ENCODE assay signal across 8 mouse cellular contexts in genomic region chr1:135461097-135461730, GRCm38 (mm10). TPM values are rescaled to one million over a fixed set of nuclear protein-coding genes. Genes with fewer than 3 reads are reported as not detected.
A peak's percentile ranks its signal among the peaks of the same experiment; 100 is the strongest.
DNase-seq lines count a peak whose midpoint lies in the region; ATAC-seq and TF ChIP-seq lines count a peak whose summit lies in the region.

No protein-coding gene starts in this region.

- ATAC-seq in embryonic facial prominence, embryonic 14.5 days (ENCODE audit: low read depth), result no peak
- ATAC-seq in lung, embryonic 15.5 days (ENCODE audit: borderline replicate concordance, extremely low read depth, low FRiP score, low TSS enrichment), result no peak

- H3K9me3 ChIP-seq in embryonic facial prominence, embryonic 14.5 days (ENCODE audit: control insufficient read depth, low read length), result no peaks in the 10 kb centered on the region
- no peaks in the 10 kb centered on the region for H3K9me3 ChIP-seq in lung, embryonic 15.5 days

- no peaks in the 10 kb centered on the region for H3K27me3 ChIP-seq in embryonic facial prominence, embryonic 14.5 days (replicated peaks; ENCODE audit: control insufficient read depth, insufficient read depth, low read length)
- H3K27me3 ChIP-seq in lung, embryonic 15.5 days, result no peaks in the 10 kb centered on the region

- H3K36me3 ChIP-seq in embryonic facial prominence, embryonic 14.5 days (ENCODE audit: control insufficient read depth, insufficient read depth, low read length), result peaks cover 71% of the 10 kb centered on the region
- H3K36me3 ChIP-seq in lung, embryonic 15.5 days, result peaks cover 31% of the 10 kb centered on the region; the same call in 1 of the 2 replicates

- intact Hi-C loops in heart, postnatal 10 days (cut with DNase I), result loop anchor here (1.0 kb wide), 3 partner anchors 79 to 239 kb away; no protein-coding TSS in a partner anchor

- H3K9ac ChIP-seq in embryonic facial prominence, embryonic 14.5 days (ENCODE audit: low read depth, low read length), result no peak overlapping the region
- no peak overlapping the region for H3K9ac ChIP-seq in lung, embryonic 15.5 days

- H3K27ac ChIP-seq in bone marrow macrophage, adult 2 months (ENCODE audit: insufficient read depth, low read depth, low read length), result no peak overlapping the region
- H3K27ac ChIP-seq in embryonic facial prominence, embryonic 14.5 days (replicated peaks; ENCODE audit: low read depth, low read length), result no peak overlapping the region
- H3K27ac ChIP-seq in lung, embryonic 15.5 days, result peak overlapping the region; percentile 83

- TF ChIP-seq CTCF in bone marrow macrophage, adult 2 months (IDR thresholded peaks at IDR 0.05; ENCODE audit: low read depth, low read length), result peak; percentile 92

- peak; percentile 52 for DNase-seq in ES-CJ7 (ENCODE audit: low read depth, low spot score)
- peak; percentile 36 for DNase-seq in embryonic facial prominence, embryonic 14.5 days (ENCODE audit: low spot score)
- peak; percentile 77 to 88 for DNase-seq in heart, postnatal 10 days
- DNase-seq in large intestine, adult 2 months (ENCODE audit: low read depth, low spot score), result peak; percentile 21
- peak; percentile 80 for DNase-seq in retina, embryonic 14.5 days (ENCODE audit: low spot score)
- DNase-seq in urinary bladder, postnatal 36 days (ENCODE audit: low spot score in 2 of 2), result peak; percentile 46 to 65

- TF ChIP-seq POLR2A in bone marrow macrophage, adult 2 months (IDR thresholded peaks at IDR 0.05; ENCODE audit: borderline replicate concordance, low read depth, low read length), result no peak

- no peak overlapping the region for H3K4me2 ChIP-seq in embryonic facial prominence, embryonic 14.5 days (ENCODE audit: low read depth, low read length)
- no peak overlapping the region for H3K4me2 ChIP-seq in lung, embryonic 15.5 days

- no peak overlapping the region for H3K4me3 ChIP-seq in bone marrow macrophage, adult 2 months (ENCODE audit: insufficient read depth, low read length)
- H3K4me3 ChIP-seq in embryonic facial prominence, embryonic 14.5 days (ENCODE audit: low read depth, low read length), result no peak overlapping the region
- no peak overlapping the region for H3K4me3 ChIP-seq in lung, embryonic 15.5 days

- H3K4me1 ChIP-seq in bone marrow macrophage, adult 2 months (ENCODE audit: control insufficient read depth, insufficient read depth, low read length), result peaks cover 5% of the 10 kb centered on the region
- H3K4me1 ChIP-seq in embryonic facial prominence, embryonic 14.5 days (ENCODE audit: control insufficient read depth, insufficient read depth, low read length), result no peaks in the 10 kb centered on the region
- peaks cover 21% of the 10 kb centered on the region for H3K4me1 ChIP-seq in lung, embryonic 15.5 days

- 77% methylated on average over 3 of the region's 3 CpGs for WGBS in embryonic facial prominence, embryonic 14.5 days
- 82% methylated on average over 3 of the region's 3 CpGs for WGBS in large intestine, adult 2 months
- 77% methylated on average over 3 of the region's 3 CpGs for WGBS in lung, embryonic 15.5 days

RNA-seq across cellular contexts. Expression of gene Ipo9, which starts 30.9 kb away (rescaled TPM):
- polyA plus RNA-seq in bone marrow macrophage, adult 2 months (2012; ENCODE audit: insufficient read depth, insufficient read length, missing spikeins), result 31.7 and 32.3 TPM in 2 replicates
- 103 and 108 TPM in 2 replicates for polyA plus RNA-seq in embryonic facial prominence, embryonic 14.5 days (2014; fragmentation: Nextera tagmentation; extraction: Ambion mirVana)
- total RNA-seq in heart, postnatal 10 days (2021), result 10 to 100 TPM; 71.1 to 71.3 TPM
- 28.5 and 47.9 TPM in 2 replicates for polyA plus RNA-seq in large intestine, adult 2 months (2012; rRNA removed)
- 119 and 123 TPM in 2 replicates for polyA plus RNA-seq in lung, embryonic 15.5 days (2015; fragmentation: Nextera tagmentation; extraction: Ambion mirVana)

Comparison
In these comparisons a context has a peak if more than half of its experiments do, and no peak if none do; other contexts are left out.
1. DNase-seq: peak in every context shown above with its lines; median percentile 82 in heart, postnatal 10 days; 80 in retina, embryonic 14.5 days; 56 in urinary bladder, postnatal 36 days; 52 in ES-CJ7; 36 in embryonic facial prominence, embryonic 14.5 days; 21 in large intestine, adult 2 months.